Mouse (Mus musculus): ENCODE measurements at regions not wholly inside any gene's neighbourhood (a gene's known extent, or its start where the extent isn't known, plus 50 kb on each side); places are given as distances from the start of the nearest gene placed in this dataset.

DNA sequence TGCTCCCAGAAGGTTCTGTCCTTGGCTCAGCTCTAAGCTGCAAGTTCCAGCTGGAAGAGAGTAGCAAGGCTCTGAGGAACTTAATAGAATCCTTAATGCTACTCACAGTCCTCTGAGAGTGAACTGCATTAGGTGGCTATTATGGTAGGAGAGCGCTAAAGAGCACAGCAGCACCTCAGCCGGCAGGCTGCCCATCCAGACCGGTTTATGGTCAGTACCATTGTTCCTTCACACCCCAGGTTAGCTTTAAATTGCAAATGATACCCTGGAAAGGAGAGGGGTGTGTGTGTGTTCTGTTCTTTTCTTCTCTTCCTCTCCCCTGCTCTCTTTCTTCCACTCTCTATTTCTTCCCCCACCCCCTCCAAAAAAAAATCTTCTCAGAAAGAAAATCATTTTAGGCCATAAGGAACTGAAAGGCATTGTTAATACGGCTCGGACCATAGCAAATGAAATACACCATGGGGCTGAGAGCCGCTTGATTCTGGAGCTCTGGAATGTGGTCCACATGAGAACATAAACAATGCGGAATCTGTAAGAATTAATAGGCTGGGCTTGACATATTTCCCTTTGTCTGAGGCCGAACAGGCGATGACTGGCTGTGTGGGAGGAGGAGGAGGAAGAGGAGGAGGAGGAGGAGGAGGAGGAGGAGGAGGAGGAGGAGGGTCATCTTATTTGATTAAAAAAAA lies 263.8 kb upstream of the Irx3 start:
- DNase-seq (ENCODE audit: low spot score), result no peak

DNA sequence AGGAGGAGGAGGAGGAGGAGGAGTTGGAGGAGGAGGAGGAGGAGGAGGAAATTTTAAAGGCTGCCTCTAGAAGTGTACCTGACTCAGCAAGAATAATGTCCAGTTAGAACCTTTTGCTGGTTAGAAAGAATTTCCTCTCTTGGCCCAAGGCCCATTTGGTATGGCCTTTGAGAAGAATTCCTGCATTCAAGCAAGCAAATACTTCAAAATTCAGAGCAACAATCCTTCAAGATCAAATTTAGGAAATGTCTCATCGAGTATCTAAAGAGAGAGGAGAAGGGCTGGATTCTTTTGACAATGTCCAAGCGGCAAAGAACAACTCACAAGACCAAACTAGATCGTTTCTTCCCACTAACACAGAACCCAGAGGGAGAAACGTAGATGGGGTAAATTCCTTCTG lies 263.1 kb upstream of the Irx3 start:
- no peak for DNase-seq (ENCODE audit: low spot score)

DNA sequence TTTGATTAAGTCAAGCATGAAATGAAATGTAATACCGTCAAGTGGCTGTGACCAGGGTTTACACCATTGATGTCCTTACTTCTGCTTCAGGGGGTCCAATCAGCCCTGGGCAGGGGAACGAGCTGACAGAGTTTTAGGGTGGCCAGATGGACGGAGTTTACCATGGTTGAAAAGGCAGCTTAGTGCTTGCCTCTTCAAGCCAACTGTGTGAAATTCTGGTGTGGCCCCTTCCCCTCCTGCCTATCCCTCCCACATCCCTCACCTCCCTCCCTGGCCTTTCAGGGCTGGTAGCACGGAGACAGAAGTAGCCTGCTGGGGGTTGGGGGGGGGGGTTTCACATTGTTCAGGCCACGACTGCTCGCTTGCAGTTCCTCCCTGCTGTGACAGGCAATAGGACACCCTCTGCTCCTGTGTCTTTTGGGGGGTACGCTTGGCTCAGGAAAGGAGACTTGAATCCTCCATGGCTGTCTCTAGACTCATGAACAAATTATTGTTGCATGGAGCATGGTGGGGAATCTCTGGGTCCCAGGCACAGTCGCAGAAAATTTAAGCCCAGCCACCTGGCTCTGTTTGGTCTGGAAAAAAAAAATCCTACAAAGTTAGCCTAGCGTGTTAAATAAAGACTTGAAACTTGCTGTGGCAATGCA lies 262.4 kb upstream of the Irx3 start:
- DNase-seq (ENCODE audit: low spot score), result no peak

DNA sequence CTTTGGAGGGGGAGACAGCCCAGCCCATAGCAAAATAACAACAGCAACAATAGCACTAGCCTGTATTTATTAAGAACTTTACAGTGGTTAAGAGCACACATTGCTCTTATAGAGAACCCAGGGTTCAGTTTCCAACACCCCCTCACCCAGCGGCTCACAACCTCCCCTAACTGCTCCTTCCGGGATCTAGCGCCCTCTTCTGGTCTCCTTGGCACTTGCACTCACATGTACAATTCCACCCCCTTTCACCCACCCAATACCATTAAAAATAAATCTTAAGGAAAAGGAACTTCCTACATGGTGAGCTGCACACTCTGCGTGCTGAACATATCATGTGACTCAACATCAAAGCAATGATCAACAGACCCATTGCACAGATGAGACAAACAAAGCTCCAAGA lies 261.5 kb upstream of the Irx3 start:
- no peak for DNase-seq (ENCODE audit: low spot score)

DNA sequence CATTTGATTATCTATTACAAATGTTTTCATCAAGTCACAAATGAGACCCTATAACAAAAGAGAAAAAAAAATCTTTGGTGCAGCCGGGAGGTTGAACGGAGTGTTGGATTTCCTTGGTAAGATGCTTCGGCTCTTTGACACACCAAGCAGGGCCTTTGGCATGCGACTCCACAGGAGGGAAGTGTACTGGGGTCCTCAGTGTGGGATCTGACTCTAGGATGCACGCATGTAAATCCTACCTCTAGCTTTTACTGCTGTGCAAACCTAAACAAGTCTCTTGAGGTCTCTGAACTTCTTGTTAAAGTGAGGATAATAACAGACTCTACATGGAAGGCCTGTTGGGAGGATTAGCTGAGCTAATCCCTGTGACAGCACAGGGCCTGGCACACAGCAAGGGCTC lies 257.6 kb upstream of the Irx3 start:
- no peak for DNase-seq (ENCODE audit: low spot score)

DNA sequence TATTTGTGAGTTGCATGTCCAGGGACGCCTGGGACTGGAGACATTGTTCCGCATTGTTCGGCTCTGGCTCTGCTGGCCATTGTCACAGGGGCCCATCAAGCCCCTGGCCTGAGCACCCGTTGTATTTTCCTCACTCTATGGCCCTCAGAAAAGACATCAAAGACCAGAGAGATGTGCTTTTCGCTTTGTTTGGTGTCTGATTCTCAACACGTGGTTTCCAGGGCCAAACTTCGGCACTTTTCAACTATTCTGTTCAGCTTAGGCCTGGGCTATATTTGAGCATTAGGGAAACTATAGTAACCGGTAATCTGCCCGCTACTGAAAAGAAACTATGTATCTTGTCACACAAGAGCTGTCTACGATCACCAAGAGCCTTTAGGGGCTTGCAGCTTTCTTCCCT lies 257.1 kb upstream of the Irx3 start:
- no peak for DNase-seq (ENCODE audit: low spot score)

DNA sequence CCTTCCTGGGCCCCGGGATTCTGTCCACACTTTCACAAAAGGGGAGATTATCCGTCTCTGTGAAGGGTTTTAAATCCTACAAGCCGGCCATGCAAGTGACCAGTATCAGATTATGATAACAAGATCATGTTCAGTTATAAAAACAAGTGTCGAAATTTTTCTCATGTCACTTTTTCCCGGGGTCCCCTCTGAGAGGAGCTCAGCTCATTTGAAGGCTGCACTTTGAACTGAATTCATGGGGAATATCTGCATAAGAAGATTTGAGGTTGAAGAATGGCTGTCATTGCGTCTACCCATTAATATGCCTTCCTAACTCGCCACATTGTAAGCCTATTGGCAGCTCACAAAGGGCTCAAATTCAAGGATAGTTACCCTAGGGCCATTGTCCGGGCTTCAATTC lies 256.0 kb upstream of the Irx3 start:
- DNase-seq (ENCODE audit: low spot score), result no peak

DNA sequence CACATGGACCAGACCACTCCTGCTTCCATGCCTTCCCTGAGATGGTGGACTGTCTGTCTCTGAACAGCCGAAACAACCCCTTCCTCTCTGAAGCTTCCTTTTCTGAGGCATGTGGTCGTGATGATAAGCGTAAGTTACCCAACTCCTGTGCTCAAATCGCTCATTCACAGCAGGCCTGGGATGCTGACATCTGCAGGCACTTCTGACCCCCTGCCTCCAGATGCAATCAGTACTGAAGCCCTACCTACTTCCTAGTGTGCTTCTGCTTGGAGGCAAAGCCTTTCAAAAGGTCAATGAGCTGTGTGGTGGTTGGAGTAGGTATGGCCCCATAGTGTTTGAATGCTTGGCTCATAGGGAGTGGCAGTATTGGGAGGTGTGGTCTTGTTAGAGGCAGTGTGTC lies 253.7 kb upstream of the Irx3 start:
- DNase-seq (ENCODE audit: low spot score), result no peak

DNA sequence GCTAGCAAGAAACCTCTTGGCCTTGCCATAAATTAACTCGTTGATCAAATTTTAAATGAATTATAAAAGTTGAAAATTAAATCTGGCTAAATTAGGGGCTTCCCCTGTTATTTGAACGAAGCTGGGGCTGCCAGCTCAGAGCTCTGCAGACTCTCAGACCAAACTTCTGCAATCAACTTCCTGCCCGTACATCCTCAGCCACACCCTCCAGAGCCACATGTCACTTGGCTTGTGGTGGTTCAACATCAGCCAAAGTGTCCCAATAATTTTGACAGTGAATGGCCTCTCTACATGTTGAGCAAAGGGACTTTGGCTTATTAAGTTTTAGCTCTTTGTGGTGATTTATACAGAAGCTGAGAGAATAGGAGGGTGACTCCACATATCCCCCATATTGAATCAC lies 242.8 kb upstream of the Irx3 start:
- DNase-seq (ENCODE audit: low spot score), result no peak

DNA sequence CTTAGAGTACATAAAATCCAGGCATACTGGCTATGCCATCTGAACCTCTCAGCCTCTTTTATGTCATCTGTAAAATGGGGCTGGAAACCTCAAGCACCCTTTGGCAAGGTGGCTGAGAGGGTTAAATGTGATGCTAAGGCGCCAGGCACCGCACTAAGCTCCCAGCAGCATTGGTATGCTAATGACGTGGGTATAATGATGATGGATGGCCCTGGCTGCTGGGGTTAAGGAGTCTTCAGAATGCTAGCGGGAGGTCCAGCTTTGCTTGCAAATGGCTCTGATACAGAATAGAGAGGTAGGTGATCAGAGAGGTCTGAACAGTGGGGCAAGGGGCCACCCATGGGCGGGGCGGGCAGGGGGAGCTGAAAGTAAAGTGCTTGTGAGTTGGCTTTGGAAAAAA lies 241.1 kb upstream of the Irx3 start:
- DNase-seq (ENCODE audit: low spot score), result no peak

DNA sequence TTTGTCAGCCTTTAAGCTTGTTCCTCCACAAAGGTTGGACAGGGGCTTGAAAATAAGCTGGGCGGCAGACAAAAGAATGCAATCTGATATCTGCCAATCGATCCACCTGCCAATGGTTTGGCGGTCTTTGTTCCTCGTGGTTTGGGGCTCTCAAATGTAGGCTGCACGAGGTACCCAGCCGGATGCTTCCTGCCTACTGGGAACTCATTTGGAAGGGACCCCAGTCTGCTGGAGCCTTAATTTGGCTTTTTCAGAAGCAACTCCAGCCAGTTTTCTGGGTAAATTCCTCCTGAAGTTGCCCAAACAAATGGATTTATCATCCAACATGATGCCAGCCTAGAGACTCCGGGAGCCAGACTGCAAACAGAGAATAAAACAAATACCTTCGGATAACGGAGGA lies 228.1 kb upstream of the Irx3 start:
- DNase-seq (ENCODE audit: low spot score), result no peak

DNA sequence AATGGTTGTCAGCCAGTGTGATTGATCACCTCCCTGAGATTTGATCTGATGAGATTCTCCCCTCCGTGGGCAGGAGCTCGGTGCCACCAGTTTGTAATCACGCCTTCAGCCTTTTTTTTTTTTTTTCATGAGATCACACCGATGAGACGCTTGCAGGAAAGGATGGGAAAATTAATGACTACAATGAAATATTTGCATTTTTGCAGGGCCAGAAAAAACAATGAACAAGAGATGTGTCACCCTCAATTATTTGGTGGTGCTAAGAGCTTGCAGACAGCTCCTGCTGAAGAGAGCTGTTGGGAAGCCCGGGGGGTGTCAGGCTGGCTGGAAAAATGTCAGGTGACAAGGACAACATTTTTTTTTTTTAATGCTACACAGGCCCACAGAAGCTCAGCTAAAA lies 227.6 kb upstream of the Irx3 start:
- DNase-seq (ENCODE audit: low spot score), result no peak

DNA sequence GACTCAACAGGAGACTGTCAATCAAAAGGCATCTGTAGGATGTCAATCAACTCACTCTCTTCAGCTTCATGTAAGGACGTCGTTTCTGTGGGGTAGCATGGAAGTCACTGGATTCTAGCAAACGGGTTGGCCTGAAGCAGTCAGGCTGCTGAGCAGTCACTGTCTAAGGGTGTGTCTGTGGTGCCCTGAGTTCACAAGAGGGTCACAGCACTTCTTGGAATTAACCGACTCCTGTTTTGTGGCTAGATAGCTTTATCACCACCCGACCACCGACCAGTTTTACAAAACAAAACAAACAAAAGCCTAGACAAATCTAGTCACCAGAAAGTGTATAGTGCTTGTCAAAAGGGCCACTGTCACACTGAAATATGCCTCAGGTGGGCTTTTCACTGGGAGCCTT lies 226.4 kb upstream of the Irx3 start:
- no peak for DNase-seq (ENCODE audit: low spot score)

DNA sequence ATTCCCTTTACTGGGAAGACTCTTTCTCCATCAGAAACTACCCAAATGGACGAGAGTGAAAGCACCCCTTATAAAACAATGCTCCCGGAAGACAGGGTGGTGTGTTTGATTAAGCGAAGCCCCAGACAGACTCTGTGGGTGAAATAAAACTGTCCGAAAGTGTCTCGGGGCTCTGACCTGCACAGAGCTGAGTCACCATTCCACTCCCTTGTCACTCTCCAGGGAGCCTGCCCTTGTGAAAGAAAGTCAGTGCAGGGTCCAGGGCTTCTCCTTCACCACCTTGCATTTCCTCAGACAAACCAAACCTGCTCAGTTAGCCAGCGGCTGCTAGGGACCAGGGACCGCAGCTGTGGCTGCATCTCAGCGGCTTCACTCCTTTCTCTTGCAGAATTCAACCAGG lies 222.3 kb upstream of the Irx3 start:
- no peak for DNase-seq (ENCODE audit: low spot score)

DNA sequence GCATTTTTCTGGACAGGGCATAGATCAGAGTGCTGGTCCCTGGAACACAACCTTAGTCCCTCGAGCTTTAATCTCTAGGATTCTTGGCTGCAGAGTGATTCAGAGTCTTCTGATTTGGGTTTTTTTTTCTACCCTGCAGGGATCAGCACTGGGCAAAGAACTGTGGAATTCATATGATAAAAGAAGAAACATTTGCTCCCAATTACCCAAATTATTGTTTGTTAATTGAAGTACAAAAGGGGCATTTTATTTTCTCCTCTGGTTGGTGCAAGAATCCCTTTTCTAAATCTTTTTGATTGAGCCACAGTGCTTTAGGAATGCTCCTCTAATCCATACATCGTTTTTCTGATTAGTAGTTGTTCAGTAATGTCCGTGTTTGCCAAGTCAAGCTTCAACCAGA lies 219.7 kb upstream of the Irx3 start:
- no peak for DNase-seq (ENCODE audit: low spot score)

DNA sequence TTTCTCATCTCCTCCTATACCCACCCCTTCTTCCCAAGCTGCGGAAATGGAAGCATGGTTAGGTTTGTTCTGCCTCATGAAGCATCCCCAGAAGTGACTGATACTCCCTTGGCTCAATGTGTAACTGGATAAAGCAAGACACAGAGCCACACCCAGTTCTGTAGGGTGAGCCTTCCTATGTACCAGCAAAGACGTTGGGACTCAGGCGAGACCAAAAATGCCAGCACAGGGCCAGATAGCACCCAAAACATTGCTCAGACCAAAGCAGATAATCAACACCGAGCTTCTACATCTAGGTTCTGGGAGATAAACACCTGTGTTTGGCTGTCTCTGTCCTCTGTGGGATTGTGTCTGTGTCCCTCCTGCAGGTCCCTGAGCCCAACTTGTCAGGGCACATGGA lies 212.8 kb upstream of the Irx3 start:
- no peak for DNase-seq (ENCODE audit: low spot score)

DNA sequence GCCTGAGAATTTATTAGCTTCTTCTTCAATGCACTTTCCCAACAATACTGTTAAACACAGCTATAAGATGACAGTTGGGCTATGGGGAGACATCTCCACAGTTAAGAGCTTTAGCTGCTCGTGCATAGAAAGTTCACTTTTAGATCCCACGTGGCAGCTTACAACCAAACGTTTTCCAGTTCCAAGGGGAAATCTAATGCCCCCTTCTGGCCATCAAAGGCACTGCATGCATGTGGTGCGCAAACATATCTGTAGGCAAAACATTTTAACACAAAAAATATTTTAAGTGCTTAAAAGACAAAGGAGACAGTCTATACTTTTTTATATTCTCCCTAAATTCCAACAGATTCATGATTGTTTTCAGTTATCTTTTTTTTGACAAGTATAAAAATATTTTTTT lies 211.3 kb upstream of the Irx3 start:
- DNase-seq (ENCODE audit: low spot score), result no peak

DNA sequence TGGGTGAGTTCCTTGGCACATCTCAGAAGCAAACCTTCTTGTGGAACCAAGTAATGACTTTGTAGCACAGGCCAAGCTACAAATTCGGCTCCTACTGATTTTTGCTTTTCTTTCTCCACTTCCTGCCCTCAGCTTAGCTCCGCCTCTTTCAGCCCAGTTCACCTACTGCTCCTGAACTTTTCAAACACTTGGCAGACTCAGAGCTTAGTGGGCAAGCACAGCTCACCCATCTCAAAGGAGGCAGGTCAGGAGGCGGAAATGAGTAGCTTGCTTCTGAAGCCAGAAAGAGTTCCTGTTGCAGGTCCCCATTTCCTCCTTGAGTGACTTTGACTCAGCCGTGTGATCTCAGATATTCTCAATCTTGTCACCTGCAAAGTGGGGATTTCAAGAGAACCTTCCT lies 208.5 kb upstream of the Irx3 start:
- DNase-seq (ENCODE audit: low spot score), result no peak

DNA sequence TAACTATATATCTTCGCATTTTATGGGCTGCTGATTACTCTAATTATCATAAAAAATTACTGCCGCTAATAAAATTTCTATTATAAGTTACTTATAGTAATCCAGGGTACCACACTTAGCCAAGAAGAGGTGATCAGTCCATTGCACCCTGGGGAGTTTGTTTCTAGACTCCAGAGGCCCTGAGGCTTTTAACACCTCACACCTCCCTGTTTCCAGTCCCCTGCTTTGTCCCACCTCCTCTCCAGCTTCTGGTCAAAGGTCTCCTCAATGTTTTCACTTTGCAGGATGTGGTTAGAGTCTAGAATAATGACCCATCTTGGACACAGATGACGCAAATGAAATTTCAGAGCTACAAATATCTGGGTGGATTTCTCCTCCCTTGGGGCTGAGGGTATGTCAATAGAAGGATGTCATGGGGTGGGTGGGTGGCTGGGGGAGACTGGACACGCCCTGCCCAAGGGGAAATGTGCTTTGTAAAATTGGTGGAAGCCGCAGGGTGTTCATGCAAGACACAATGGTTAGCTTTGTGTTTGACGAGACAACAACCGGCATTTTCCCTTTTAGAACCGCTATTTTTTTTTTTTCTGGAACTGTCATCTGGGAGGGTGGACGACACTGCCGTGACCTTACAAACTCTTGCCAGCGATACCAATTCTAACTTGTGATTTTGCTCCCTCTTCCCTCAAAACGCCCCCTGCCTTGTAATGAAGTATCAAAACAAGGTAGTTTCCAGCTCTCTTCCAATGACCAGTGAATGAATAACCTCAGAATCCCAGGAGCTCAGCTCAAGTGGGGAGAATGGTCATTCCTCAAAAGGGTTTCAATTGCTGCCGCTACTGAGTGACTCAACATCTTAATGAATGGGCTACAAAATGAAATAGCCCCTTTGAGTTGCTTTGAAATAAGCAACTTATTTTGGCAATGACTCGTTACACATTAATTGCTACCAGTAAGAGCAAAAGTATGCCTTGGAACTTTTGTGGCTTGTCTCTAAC lies 207.0 kb upstream of the Irx3 start:
- DNase-seq (ENCODE audit: low spot score), result no peak

DNA sequence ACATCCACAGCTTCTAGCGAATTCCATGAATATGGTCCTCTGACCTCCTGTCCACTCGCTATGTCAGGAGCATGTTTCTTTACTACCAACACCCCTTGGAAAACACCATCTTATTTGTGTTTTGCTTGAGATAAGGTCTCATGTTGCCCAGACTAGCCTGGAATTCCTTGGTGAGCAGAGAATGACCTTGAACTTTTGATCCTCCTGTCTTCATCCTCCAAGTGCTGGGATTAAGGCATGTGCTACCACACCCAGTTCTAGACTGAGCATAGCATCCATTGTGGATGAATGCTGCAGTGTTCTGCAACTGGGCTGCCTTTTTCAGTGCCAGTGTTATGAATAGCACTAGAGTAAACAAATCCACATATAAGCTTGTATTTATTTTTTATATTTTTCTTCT lies 203.2 kb upstream of the Irx3 start:
- no peak for DNase-seq (ENCODE audit: low spot score)

DNA sequence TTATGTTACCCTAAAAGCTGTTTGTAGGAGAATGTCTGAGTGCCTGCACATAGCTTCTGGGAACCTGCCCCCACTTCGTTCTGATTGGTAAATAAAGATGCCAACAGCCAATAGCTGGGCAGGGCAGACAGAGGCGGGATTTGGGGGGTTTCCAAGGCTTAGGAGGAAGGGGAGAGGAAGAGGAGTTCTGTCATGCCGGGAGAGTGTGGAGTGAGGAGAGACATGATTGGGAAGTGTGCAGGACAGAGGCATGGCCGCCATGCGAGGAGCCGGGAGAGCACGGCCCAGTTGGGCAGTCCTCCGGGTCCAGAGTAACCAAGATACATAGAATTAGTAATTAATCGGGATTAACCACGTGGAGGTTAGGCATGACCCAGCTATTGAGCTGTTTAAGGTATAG lies 202.7 kb upstream of the Irx3 start:
- DNase-seq (ENCODE audit: low spot score), result no peak

DNA sequence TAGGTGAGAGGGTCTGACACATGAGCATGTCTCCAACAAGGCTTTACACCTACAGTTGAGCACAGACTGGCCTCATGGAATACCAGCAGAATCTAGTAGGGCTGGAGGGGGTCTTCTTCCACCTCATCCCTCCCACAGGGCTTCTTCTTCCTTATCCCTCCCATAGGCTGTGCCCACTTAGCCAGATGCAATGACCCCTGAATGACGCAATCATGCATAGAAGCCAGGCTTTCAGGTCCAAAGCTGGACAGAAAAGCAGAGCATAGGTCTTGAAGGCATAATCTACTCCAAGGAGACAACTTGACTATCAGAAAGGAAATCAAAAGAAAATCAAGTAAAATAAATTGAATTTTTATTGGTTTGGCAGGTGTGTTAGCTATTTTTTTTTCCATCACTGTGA lies 198.5 kb upstream of the Irx3 start:
- DNase-seq (ENCODE audit: low spot score), result no peak

DNA sequence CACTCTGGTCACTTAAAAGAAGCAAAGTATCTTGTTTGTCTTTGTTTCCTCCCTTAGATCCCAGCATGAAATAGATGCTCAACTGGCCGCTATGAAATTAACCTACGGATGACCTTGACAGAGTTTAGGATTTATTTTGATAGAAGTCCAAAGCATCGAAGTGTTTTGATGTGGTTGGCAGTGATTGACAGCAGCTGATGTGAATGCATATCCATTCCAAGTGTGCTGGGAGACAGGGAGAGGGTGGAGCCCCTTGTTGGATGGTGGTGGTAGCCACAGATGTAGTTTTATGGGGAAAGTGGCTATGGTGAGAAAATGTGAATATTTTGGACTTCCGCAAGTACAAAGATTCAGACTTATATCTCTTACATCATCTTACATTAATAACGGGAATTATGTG lies 197.8 kb upstream of the Irx3 start:
- no peak for DNase-seq (ENCODE audit: low spot score)

All from ovary, adult 18-20 months (tissue).